Mouse (Mus musculus) limb, embryonic 12.5 days (tissue): ENCODE measurements around the gene Arl15. TPM values are rescaled to one million over a fixed set of nuclear protein-coding genes. Genes with fewer than 3 reads are reported as not detected.

Source experiments
- ATAC-seq: fragments of 200-750 bp; cut with Nextera tagmentation; 2 replicates; pipeline ENCODE4 v1.8.0; 2017; ENCODE audit warnings: low read depth, moderate TSS enrichment; ENCODE audit not compliant: insufficient number of reproducible peaks, insufficient read depth, low FRiP score, low TSS enrichment
- H3K27ac ChIP-seq: fragments of 300-500 bp; sonication (generic); 2 replicates; pipeline ENCODE4 v1.5.1; 2016; ENCODE audit warnings: mild to moderate bottlenecking, moderate library complexity
- H3K27me3 ChIP-seq: fragments of 300-500 bp; sonication (generic); 2 replicates; pipeline ENCODE4 v1.6.1; 2016; ENCODE audit warnings: mild to moderate bottlenecking, moderate library complexity
- H3K36me3 ChIP-seq: fragments of 300-500 bp; sonication (generic); 2 replicates; pipeline ENCODE4 v1.6.1; 2016; ENCODE audit warnings: mild to moderate bottlenecking, moderate library complexity
- H3K4me1 ChIP-seq: fragments of 300-500 bp; sonication (generic); replicated peaks from 2 replicates; pipeline ENCODE4 v1.6.1; 2016
- H3K4me2 ChIP-seq: fragments of 300-500 bp; sonication (generic); 2 replicates; pipeline ENCODE4 v1.6.1; 2016; ENCODE audit warnings: mild to moderate bottlenecking, moderate library complexity
- H3K4me3 ChIP-seq: fragments of 300-500 bp; sonication (generic); replicated peaks from 2 replicates; pipeline ENCODE4 v1.5.1; 2016; ENCODE audit warnings: mild to moderate bottlenecking
- H3K9ac ChIP-seq: fragments of 300-500 bp; sonication (generic); replicated peaks from 2 replicates; pipeline ENCODE4 v1.6.1; 2016; ENCODE audit warnings: mild to moderate bottlenecking, moderate library complexity
- H3K9me3 ChIP-seq: fragments of 300-500 bp; sonication (generic); 2 replicates; pipeline ENCODE4 v1.6.1; 2016; ENCODE audit warnings: mild to moderate bottlenecking, moderate library complexity
- WGBS: fragments of 180-500 bp; shearing (Covaris S2); methylation state at CpG from one replicate; pipeline ENCODE4 v1.1.7; 2016; 5-methylcytosine and 5-hydroxymethylcytosine counted together
- polyA plus RNA-seq: library from polyadenylated mRNA; unstranded; fragments of >200 nt; fragmentation: Nextera tagmentation; extraction: Ambion mirVana; gene quantifications from 2 replicates; pipeline ENCODE4 v1.2.1, GENCODE M21; 2016

Arl15 gene
- polyA plus RNA-seq, 1 experiment from 2014 or later: 17.4 TPM

DNA sequence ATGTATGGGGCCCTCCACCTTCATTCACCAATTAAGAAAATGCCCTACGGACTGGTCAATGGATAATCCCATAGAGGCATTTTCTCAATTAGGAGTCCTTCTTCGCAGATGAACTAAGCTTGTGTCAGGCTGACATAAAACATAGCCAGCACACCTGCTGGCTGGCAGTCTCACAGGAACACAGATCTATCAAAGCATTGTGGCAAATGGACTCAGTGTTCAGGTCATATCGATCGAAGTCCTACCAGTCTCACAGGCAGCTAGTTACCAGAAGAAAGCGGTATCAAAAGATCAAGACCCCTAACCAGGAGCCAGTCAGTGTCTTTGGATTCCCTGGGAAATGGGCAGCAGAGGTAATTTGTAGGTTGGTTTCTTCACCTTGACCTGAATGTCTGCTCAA is 274.1 kb downstream of the Arl15 start:
- Histone ChIP-seq H3K4me3 (no peak overlapping the region), H3K9ac (no peak overlapping the region), H3K36me3 (no peaks in the 10 kb centered on the region), H3K27ac (no peak overlapping the region), H3K4me2 (no peak overlapping the region), H3K9me3 (no peaks in the 10 kb centered on the region), H3K4me1 (no peaks in the 10 kb centered on the region), H3K27me3 (no peaks in the 10 kb centered on the region)
- ATAC-seq: no peak
- WGBS: 91% methylated on average over 5 of the region's 5 CpGs

DNA sequence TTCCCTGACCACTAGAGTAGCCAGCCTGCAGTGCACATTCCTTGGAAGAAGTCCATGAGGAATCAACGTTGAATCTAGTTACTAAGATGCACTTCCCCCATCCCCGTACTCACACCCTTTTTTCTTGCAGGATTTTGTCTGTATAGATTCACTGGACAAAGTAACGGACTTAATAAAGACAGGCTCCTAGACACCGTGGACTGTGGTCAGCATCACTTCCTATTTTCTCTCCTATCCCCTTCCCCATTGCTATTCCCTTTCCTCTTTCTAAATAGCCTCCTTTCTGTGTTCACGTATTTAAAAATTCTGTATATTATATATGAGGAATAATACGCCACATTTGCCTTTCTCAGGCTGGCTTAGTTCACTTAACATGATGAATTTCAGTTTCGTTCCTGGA is 277.1 kb downstream of the Arl15 start:
- Histone ChIP-seq H3K36me3 (no peaks in the 10 kb centered on the region), H3K27ac (no peak overlapping the region), H3K9ac (no peak overlapping the region), H3K4me2 (no peak overlapping the region), H3K9me3 (no peaks in the 10 kb centered on the region), H3K27me3 (no peaks in the 10 kb centered on the region), H3K4me3 (no peak overlapping the region), H3K4me1 (no peaks in the 10 kb centered on the region)
- ATAC-seq: no peak
- WGBS: 94% methylated on average over 7 of the region's 7 CpGs

DNA sequence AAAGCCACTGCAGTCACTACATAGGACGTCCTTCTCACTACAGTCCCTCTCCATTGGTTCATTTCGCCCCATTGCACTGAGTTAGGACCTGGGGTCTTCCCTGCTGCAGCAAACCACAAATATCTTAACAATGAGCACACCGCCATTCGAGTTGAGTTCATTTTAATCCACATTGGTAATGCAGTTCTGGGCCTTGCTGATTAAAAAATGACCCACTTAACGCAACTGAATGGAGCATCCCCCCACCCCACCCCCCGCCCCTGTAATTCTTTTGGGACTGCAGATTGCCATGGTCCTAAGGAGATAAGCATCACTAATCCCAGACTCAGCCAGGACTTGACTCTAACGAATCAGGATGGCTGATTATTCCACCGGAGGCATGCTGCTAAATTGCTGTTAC is 280.2 kb downstream of the Arl15 start:
- Histone ChIP-seq H3K4me1 (no peaks in the 10 kb centered on the region; the same call in 1 of the 2 replicates), H3K27ac (no peak overlapping the region), H3K9ac (no peak overlapping the region), H3K27me3 (no peaks in the 10 kb centered on the region), H3K4me3 (no peak overlapping the region), H3K36me3 (no peaks in the 10 kb centered on the region), H3K4me2 (no peak overlapping the region), H3K9me3 (no peaks in the 10 kb centered on the region)
- WGBS: 63% methylated on average over 8 of the region's 8 CpGs
- ATAC-seq: no peak

DNA sequence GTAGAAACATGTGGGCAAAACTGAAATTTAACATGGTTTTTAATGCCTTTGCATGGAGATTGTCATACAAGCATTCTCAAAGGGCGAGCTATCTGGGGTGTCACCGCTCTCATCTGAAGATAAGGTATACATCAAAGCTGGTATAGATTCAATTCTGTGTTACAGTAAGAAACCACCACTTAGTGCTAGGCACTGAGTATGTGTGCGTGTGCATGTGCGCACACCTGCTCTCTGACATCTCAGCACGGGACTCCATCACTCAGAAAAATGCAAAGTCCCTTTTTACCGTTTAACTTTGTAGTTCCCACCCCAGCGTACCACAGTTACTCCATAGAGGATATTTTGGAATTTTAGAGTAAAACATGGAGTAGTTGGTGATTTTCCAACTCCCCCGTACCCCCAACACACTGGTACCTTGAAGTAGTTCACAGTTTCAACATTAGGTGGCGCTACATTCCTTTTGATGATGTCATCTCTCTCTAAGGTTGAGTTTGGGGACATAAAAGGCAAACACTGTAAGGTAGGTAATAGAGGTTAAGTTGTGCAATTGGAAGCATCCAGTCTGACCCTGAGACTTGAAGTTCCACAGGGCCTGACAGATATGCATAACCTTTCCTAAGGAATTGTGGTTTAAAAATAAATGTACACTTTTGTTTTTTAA is 281.5 kb downstream of the Arl15 start:
- Histone ChIP-seq H3K9ac (no peak overlapping the region), H3K4me2 (no peak overlapping the region), H3K27me3 (no peaks in the 10 kb centered on the region), H3K36me3 (no peaks in the 10 kb centered on the region), H3K4me3 (no peak overlapping the region), H3K27ac (no peak overlapping the region), H3K9me3 (no peaks in the 10 kb centered on the region), H3K4me1 (peaks cover 5% of the 10 kb centered on the region; the same call in 1 of the 2 replicates)
- WGBS: 68% methylated on average over 9 of the region's 9 CpGs
- ATAC-seq: no peak

DNA sequence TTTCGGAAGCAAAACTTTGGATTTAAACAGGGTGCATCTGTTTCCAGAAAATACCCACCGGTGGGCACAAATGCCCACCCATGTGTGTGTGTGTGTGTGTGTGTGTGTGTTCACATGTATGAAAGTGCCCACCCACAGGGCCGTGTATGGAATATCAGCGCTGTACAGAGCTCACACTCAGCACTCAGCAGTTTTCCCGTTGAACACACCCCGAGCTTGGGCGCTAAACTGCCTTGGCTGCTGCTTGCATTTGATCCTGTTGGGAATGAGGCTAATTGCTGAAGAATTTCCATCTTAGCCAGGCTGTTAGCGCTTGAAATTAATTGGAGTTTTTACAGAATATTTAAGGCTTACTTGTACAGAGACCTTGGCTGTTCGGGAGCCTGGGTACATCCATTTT is 282.9 kb downstream of the Arl15 start:
- 78% methylated on average over 9 of the region's 9 CpGs for WGBS
- Histone ChIP-seq H3K4me3 (no peak overlapping the region), H3K9ac (no peak overlapping the region), H3K4me1 (peaks cover 5% of the 10 kb centered on the region; the same call in 1 of the 2 replicates), H3K27ac (no peak overlapping the region), H3K27me3 (no peaks in the 10 kb centered on the region), H3K9me3 (no peaks in the 10 kb centered on the region), H3K4me2 (no peak overlapping the region), H3K36me3 (no peaks in the 10 kb centered on the region)
- ATAC-seq: no peak

DNA sequence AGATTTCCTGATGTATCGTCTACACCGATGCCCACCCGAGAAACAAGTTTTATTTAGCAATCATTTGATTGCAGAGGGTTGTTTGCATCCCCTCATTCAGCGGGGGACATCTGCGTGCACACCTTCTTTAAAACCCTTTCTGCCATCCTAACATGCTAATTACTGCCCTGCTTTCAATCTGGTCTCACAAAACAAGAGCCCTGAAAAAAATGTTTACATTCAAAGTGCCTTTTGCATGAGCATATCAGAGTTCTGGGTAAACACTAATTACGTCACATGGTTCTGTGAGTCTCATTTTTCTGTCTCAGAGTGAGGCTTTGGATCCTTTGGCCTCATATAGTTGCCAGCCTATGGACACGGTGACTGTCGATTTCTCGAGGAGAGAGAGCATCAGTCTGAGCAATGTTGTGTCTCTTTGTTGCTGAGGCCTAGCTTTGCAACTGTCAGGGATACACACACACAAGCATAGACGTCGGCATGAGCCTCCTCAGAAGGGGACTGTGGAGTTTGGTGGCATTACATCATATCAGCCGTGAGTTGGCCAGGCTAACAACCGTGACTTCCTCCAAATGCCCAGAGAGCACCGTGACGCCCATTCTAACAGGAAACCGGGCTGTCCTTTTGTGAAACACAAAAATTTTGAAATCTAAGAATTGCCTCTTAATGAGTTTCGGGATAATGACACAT is 283.4 kb downstream of the Arl15 start:
- Histone ChIP-seq H3K4me2 (no peak overlapping the region), H3K9ac (no peak overlapping the region), H3K4me3 (no peak overlapping the region), H3K36me3 (no peaks in the 10 kb centered on the region), H3K27me3 (no peaks in the 10 kb centered on the region), H3K4me1 (peaks cover 5% of the 10 kb centered on the region; the same call in 1 of the 2 replicates), H3K27ac (no peak overlapping the region), H3K9me3 (no peaks in the 10 kb centered on the region)
- 73% methylated on average over 17 of the region's 17 CpGs for WGBS
- ATAC-seq: no peak

DNA sequence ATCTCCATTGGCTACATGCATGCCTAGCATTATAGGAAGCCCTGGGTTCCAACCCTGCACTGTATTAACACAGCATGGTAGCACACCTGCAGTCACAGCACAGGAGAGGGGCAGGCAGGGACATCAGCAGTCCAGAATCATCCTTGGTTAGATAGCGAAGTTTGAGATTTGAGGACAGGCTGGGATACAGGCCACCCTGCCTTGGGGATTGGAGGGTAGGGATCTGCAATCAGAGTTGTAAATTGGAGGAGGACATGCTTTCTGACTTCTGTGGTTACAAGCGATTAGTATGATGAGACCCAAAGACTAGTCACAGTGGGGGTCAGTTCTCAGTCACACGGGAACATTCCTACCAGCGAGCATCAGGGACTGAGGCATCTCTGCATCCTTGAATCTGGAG is 284.5 kb downstream of the Arl15 start:
- Histone ChIP-seq H3K36me3 (no peaks in the 10 kb centered on the region), H3K27me3 (no peaks in the 10 kb centered on the region), H3K9me3 (no peaks in the 10 kb centered on the region), H3K4me3 (no peak overlapping the region), H3K4me2 (no peak overlapping the region), H3K27ac (no peak overlapping the region), H3K9ac (no peak overlapping the region), H3K4me1 (peaks cover 5% of the 10 kb centered on the region; the same call in 1 of the 2 replicates)
- ATAC-seq: no peak
- WGBS: 88% methylated on average over 4 of the region's 4 CpGs

DNA sequence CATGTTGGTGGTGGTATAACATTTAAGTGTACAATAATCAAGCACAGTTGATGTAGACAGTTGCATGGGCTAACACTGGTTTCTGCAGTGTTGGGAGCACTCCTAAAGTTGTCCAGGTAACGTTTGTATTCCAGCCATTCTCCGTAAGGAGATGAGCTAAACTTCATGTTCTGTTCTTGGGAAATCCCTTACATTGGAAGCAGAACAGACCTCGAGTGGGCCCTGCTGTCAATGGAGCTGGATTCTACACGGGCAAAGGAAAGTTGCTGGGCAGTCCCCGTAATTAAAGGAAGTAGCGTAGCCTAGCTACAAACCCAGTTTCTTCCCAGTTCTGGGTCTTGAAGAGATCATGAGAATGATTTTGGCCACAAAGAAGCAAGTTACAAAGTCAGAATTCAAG is 285.4 kb downstream of the Arl15 start:
- no peak overlapping the region for H3K4me2 ChIP-seq
- H3K36me3 ChIP-seq: no peaks in the 10 kb centered on the region
- H3K4me1 ChIP-seq: peaks cover 5% of the 10 kb centered on the region; the same call in 1 of the 2 replicates
- WGBS: 91% methylated on average over 6 of the region's 6 CpGs
- no peak overlapping the region for H3K27ac ChIP-seq
- H3K4me3 ChIP-seq: no peak overlapping the region
- H3K9me3 ChIP-seq: no peaks in the 10 kb centered on the region
- ATAC-seq: no peak
- no peaks in the 10 kb centered on the region for H3K27me3 ChIP-seq
- H3K9ac ChIP-seq: no peak overlapping the region

DNA sequence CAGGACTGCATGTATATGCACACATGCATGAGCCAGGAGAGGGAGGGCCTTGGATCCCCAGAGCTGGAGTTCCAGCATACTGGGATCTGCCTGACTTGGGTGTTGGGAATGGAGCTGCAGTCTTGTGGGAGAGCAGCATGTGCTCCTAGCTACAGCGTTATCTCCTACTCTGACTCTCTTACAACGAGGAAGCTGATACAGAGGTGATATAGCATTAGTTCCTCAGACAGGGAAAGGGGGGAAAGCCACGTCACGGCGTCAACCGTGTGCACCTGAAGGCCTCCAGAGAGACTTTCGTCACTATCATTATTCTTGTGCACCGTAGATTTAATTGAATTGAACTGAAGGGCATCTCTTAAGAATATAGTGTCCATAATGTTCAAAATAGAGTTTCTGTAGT is 286.2 kb downstream of the Arl15 start:
- Histone ChIP-seq H3K36me3 (no peaks in the 10 kb centered on the region), H3K4me3 (no peak overlapping the region), H3K4me2 (no peak overlapping the region), H3K27ac (no peak overlapping the region), H3K27me3 (no peaks in the 10 kb centered on the region), H3K4me1 (peaks cover 5% of the 10 kb centered on the region; the same call in 1 of the 2 replicates), H3K9ac (no peak overlapping the region), H3K9me3 (no peaks in the 10 kb centered on the region)
- ATAC-seq: no peak
- WGBS: 90% methylated on average over 8 of the region's 8 CpGs

DNA sequence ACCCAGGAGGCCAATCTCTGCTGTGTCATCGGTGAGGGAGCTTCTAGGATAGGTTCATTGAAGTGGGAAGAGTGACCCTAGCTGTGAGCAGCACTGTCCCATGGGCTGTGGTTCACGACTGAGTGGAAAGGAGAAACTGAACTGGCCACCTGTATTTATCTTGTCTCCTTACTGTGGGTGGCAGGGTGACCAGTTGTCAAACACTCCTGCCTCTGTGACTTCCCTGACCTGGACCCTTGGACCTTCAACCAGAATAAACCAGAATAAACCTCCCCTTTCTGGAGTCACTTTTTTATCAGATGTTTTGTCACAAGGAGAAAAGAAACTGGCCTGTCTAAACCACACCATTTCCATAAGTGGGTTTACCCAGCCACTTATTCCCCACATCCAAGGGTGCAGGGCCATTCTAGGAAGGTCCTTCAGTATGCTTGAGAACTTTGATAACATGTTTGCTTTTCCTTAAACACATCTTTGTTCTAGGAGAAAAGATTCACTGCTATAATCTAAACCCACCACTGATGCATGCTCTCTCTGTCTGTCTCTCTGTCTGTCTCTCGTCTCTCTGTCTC is 289.3 kb downstream of the Arl15 start:
- no peak overlapping the region for H3K4me2 ChIP-seq
- no peak for ATAC-seq
- no peaks in the 10 kb centered on the region for H3K9me3 ChIP-seq
- H3K27ac ChIP-seq: no peak overlapping the region
- no peak overlapping the region for H3K9ac ChIP-seq
- H3K36me3 ChIP-seq: no peaks in the 10 kb centered on the region; the same call in 1 of the 2 replicates
- H3K4me1 ChIP-seq: peaks cover 5% of the 10 kb centered on the region; the same call in 1 of the 2 replicates
- no peaks in the 10 kb centered on the region for H3K27me3 ChIP-seq
- H3K4me3 ChIP-seq: no peak overlapping the region
- 90% methylated on average over 3 of the region's 3 CpGs for WGBS

DNA sequence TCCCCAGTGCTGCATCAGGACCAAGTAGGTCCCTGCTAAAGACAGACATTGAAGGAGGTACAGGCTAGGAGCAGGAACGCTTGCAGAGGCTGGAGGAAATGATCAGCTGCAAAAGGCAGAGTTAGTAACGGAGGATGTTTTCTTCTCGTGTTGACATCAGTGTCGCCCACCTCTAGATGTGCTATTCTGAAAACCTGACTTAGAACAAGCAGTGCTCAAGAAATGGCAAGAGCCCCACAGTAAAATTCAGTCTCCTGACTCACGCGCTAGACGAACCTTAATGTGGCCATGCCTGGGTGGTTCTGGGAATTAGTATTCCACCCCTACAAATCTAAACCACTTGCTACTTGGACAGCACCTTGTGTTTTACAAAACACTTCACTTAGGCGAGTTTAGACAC is 291.1 kb downstream of the Arl15 start:
- Histone ChIP-seq H3K4me2 (no peak overlapping the region), H3K4me3 (no peak overlapping the region), H3K27ac (no peak overlapping the region), H3K9ac (no peak overlapping the region), H3K36me3 (no peaks in the 10 kb centered on the region; the same call in 1 of the 2 replicates), H3K9me3 (no peaks in the 10 kb centered on the region), H3K4me1 (peaks cover 7% of the 10 kb centered on the region), H3K27me3 (no peaks in the 10 kb centered on the region)
- 79% methylated on average over 8 of the region's 8 CpGs for WGBS
- ATAC-seq: no peak
